Mouse (Mus musculus): ENCODE data around the gene Gm11111. TPM values are rescaled to one million over a fixed set of nuclear protein-coding genes. Genes with fewer than 3 reads are reported as not detected.
"Not testable (repeated sequence)": the region's sequence is repeated elsewhere in the genome, so short reads cannot be mapped to it uniquely, and the experiment has no call there.

The Gm11111 gene
- polyA plus RNA-seq, 1 experiment: not detected

DNA sequence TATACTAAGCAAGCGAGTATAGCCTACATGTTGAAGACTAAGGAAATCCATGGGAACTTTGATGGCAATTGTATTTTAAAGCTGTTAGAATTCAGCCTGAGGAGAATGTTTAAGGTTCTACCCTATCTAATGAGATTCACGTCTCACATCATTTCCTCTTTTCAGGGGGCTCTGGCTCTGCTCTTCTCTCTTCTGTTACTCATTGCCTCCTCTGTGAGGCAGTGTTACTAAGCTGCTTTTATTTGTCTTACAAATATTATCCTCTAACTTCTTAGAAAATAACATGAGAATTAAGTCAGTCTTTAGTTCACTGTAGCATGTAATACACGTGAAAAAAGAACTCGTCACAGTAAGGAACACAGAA lies 23.0 kb downstream of the Gm11111 start:
- H3K4me3 ChIP-seq (ENCODE audit: low read depth, low read length): no peak overlapping the region
- no peak overlapping the region for H3K27ac ChIP-seq (ENCODE audit: insufficient read depth, low read length)
- no peaks in the 10 kb centered on the region for H3K9me3 ChIP-seq (replicated peaks; ENCODE audit: control insufficient read depth, insufficient read depth, low read length, poor library complexity, severe bottlenecking)
- no peaks in the 10 kb centered on the region for H3K36me3 ChIP-seq (ENCODE audit: control insufficient read depth, insufficient read depth, low read length, poor library complexity, severe bottlenecking)
- H3K9ac ChIP-seq (ENCODE audit: low read depth, poor library complexity, severe bottlenecking): no peak overlapping the region
- no peak for TF ChIP-seq EP300 (IDR thresholded peaks at IDR 0.05; ENCODE audit: insufficient read depth, low read depth, low read length)
- no peak for TF ChIP-seq POLR2A (IDR thresholded peaks at IDR 0.05; ENCODE audit: insufficient read depth, low read length)
- TF ChIP-seq CTCF (IDR thresholded peaks at IDR 0.05; ENCODE audit: low read depth, low read length): no peak
- H3K4me1 ChIP-seq (ENCODE audit: control insufficient read depth, insufficient read depth, low read length): no peaks in the 10 kb centered on the region
- H3K27me3 ChIP-seq (ENCODE audit: control insufficient read depth, insufficient read depth, low read length, poor library complexity, severe bottlenecking): no peaks in the 10 kb centered on the region

DNA sequence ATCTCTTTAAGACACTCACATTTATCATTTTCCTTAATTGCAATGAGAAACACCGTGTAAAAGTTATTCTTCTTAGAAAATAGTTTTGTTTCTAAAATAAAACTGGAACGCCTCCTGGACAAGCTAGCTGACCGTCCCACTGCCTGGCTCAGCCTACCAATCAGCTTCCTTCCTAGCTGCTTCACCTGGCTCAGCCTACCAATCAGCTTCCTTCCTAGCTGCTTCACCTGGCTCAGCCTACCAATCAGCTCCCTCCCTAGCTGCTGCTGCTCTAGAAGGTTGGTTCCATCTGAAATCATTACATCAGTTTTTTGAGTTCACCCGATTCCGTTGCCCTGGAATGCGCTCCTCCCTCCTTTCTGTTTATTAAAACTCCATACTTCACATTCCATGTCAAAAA lies 24.0 kb downstream of the Gm11111 start:
- H3K4me3 ChIP-seq (ENCODE audit: low read depth, low read length); H3K27me3 ChIP-seq (ENCODE audit: control insufficient read depth, insufficient read depth, low read length, poor library complexity, severe bottlenecking); H3K9ac ChIP-seq (ENCODE audit: low read depth, poor library complexity, severe bottlenecking); H3K9me3 ChIP-seq (replicated peaks; ENCODE audit: control insufficient read depth, insufficient read depth, low read length, poor library complexity, severe bottlenecking); H3K36me3 ChIP-seq (ENCODE audit: control insufficient read depth, insufficient read depth, low read length, poor library complexity, severe bottlenecking); H3K27ac ChIP-seq (ENCODE audit: insufficient read depth, low read length); H3K4me1 ChIP-seq (ENCODE audit: control insufficient read depth, insufficient read depth, low read length): not testable (repeated sequence)

DNA sequence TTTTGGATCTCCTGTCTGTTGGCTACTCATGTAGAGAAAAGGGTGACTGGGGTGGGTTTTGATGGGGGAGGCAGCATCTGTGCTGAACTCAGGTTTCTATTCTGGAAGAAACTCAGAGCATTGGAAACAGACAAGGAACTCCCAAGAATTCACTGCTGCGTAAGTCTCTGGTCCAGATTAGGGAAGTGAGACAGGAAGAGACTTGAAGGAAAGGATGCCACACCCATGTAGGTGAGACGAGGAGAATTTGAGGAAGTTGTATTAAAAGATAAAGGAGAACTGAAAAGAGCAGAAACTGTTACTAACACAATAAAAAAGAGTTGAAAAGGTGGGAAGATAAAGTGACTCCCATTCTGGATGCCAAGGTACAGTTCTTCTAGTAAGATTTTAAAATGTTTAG lies 25.9 kb downstream of the Gm11111 start:
- H3K4me3 ChIP-seq (ENCODE audit: low read depth, low read length): no peak overlapping the region
- no peaks in the 10 kb centered on the region for H3K36me3 ChIP-seq (ENCODE audit: control insufficient read depth, insufficient read depth, low read length, poor library complexity, severe bottlenecking)
- no peaks in the 10 kb centered on the region for H3K9me3 ChIP-seq (replicated peaks; ENCODE audit: control insufficient read depth, insufficient read depth, low read length, poor library complexity, severe bottlenecking)
- TF ChIP-seq POLR2A (IDR thresholded peaks at IDR 0.05; ENCODE audit: insufficient read depth, low read length): no peak
- no peak for TF ChIP-seq CTCF (IDR thresholded peaks at IDR 0.05; ENCODE audit: low read depth, low read length)
- no peak for TF ChIP-seq EP300 (IDR thresholded peaks at IDR 0.05; ENCODE audit: insufficient read depth, low read depth, low read length)
- no peaks in the 10 kb centered on the region for H3K27me3 ChIP-seq (ENCODE audit: control insufficient read depth, insufficient read depth, low read length, poor library complexity, severe bottlenecking)
- no peaks in the 10 kb centered on the region for H3K4me1 ChIP-seq (ENCODE audit: control insufficient read depth, insufficient read depth, low read length)
- no peak overlapping the region for H3K9ac ChIP-seq (ENCODE audit: low read depth, poor library complexity, severe bottlenecking)
- H3K27ac ChIP-seq (ENCODE audit: insufficient read depth, low read length): no peak overlapping the region

DNA sequence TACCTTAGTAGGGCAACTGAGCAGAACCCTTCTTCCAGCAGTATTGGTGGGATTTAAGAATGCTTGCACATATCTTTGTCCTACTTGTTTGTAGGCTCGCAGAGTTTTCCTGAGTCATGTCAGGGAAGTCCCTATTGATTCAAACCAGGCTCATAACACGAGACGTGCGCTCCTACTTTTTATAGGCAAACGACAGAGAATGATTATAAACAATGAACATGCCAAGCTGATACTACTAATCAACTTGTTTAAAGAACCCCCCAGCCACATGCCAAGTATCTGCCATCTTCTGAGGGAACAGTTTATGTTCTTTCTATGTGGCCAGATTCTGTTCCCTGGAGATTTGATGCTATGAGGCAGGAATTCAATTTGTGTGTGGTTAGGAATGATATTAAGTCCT lies 28.3 kb downstream of the Gm11111 start:
- TF ChIP-seq EP300 (IDR thresholded peaks at IDR 0.05; ENCODE audit: insufficient read depth, low read depth, low read length): no peak
- no peak for TF ChIP-seq POLR2A (IDR thresholded peaks at IDR 0.05; ENCODE audit: insufficient read depth, low read length)
- TF ChIP-seq CTCF (IDR thresholded peaks at IDR 0.05; ENCODE audit: low read depth, low read length): no peak
- no peaks in the 10 kb centered on the region for H3K4me1 ChIP-seq (ENCODE audit: control insufficient read depth, insufficient read depth, low read length)
- no peak overlapping the region for H3K4me3 ChIP-seq (ENCODE audit: low read depth, low read length)
- no peaks in the 10 kb centered on the region for H3K36me3 ChIP-seq (ENCODE audit: control insufficient read depth, insufficient read depth, low read length, poor library complexity, severe bottlenecking)
- no peaks in the 10 kb centered on the region for H3K27me3 ChIP-seq (ENCODE audit: control insufficient read depth, insufficient read depth, low read length, poor library complexity, severe bottlenecking)
- H3K9ac ChIP-seq (ENCODE audit: low read depth, poor library complexity, severe bottlenecking): no peak overlapping the region
- H3K27ac ChIP-seq (ENCODE audit: insufficient read depth, low read length): no peak overlapping the region
- no peaks in the 10 kb centered on the region for H3K9me3 ChIP-seq (replicated peaks; ENCODE audit: control insufficient read depth, insufficient read depth, low read length, poor library complexity, severe bottlenecking)

GRCm38 (mm10) chr5:98582051-98582450 lies 29.6 kb downstream of the Gm11111 start:
- no peaks in the 10 kb centered on the region for H3K4me1 ChIP-seq (ENCODE audit: control insufficient read depth, insufficient read depth, low read length)
- no peak for TF ChIP-seq EP300 (IDR thresholded peaks at IDR 0.05; ENCODE audit: insufficient read depth, low read depth, low read length)
- TF ChIP-seq CTCF (IDR thresholded peaks at IDR 0.05; ENCODE audit: low read depth, low read length): no peak
- no peak overlapping the region for H3K4me3 ChIP-seq (ENCODE audit: low read depth, low read length)
- no peak overlapping the region for H3K27ac ChIP-seq (ENCODE audit: insufficient read depth, low read length)
- no peak overlapping the region for H3K9ac ChIP-seq (ENCODE audit: low read depth, poor library complexity, severe bottlenecking)
- no peaks in the 10 kb centered on the region for H3K27me3 ChIP-seq (ENCODE audit: control insufficient read depth, insufficient read depth, low read length, poor library complexity, severe bottlenecking)
- H3K9me3 ChIP-seq (replicated peaks; ENCODE audit: control insufficient read depth, insufficient read depth, low read length, poor library complexity, severe bottlenecking): no peaks in the 10 kb centered on the region
- no peaks in the 10 kb centered on the region for H3K36me3 ChIP-seq (ENCODE audit: control insufficient read depth, insufficient read depth, low read length, poor library complexity, severe bottlenecking)

GRCm38 (mm10) chr5:98585915-98586314 lies 33.4 kb downstream of the Gm11111 start:
- no peak for TF ChIP-seq EP300 (IDR thresholded peaks at IDR 0.05; ENCODE audit: insufficient read depth, low read depth, low read length)
- no peak for TF ChIP-seq POLR2A (IDR thresholded peaks at IDR 0.05; ENCODE audit: insufficient read depth, low read length)
- no peak for TF ChIP-seq CTCF (IDR thresholded peaks at IDR 0.05; ENCODE audit: low read depth, low read length)
- H3K9ac ChIP-seq (ENCODE audit: low read depth, poor library complexity, severe bottlenecking): no peak overlapping the region
- H3K27ac ChIP-seq (ENCODE audit: insufficient read depth, low read length): no peak overlapping the region
- no peaks in the 10 kb centered on the region for H3K4me1 ChIP-seq (ENCODE audit: control insufficient read depth, insufficient read depth, low read length)
- no peak overlapping the region for H3K4me3 ChIP-seq (ENCODE audit: low read depth, low read length)
- no peaks in the 10 kb centered on the region for H3K9me3 ChIP-seq (replicated peaks; ENCODE audit: control insufficient read depth, insufficient read depth, low read length, poor library complexity, severe bottlenecking)
- no peaks in the 10 kb centered on the region for H3K27me3 ChIP-seq (ENCODE audit: control insufficient read depth, insufficient read depth, low read length, poor library complexity, severe bottlenecking)
- no peaks in the 10 kb centered on the region for H3K36me3 ChIP-seq (ENCODE audit: control insufficient read depth, insufficient read depth, low read length, poor library complexity, severe bottlenecking)

Other genes with a start within 250 kb of the Gm11111 start
- gene Cfap299, start 223.4 kb upstream of the Gm11111 start, polyA plus RNA-seq (2011; ENCODE audit: insufficient read depth, insufficient read length, low read depth, missing spikeins): 1.2 TPM in 1 of 2 replicates, not detected in the other

Data from ES-Bruce4 (cell line).